Mouse (Mus musculus) limb, embryonic 13.5 days (tissue): Measurements from ENCODE around the gene Rrp1b. TPM values are rescaled to one million over a fixed set of nuclear protein-coding genes. Genes with fewer than 3 reads are reported as not detected.

Experiments used
- ATAC-seq: fragments of 200-750 bp; cut with Nextera tagmentation; 2 replicates; pipeline ENCODE4 v1.8.0; 2017; ENCODE audit warnings: low read depth, moderate number of reproducible peaks, moderate TSS enrichment; ENCODE audit not compliant: low FRiP score
- H3K27ac ChIP-seq: fragments of 300-500 bp; sonication (generic); 2 replicates; pipeline ENCODE4 v1.5.1; 2015; ENCODE audit warnings: inconsistent platforms, mild to moderate bottlenecking, moderate library complexity
- H3K27me3 ChIP-seq: fragments of 300-500 bp; sonication (generic); 2 replicates; pipeline ENCODE4 v1.6.1; 2015; ENCODE audit warnings: mild to moderate bottlenecking, inconsistent platforms
- H3K36me3 ChIP-seq: fragments of 300-500 bp; sonication (generic); 2 replicates; pipeline ENCODE4 v1.6.1; 2015; ENCODE audit warnings: inconsistent platforms, mild to moderate bottlenecking, moderate library complexity
- H3K4me1 ChIP-seq: fragments of 300-500 bp; sonication (generic); 2 replicates; pipeline ENCODE4 v1.6.1; 2015; ENCODE audit warnings: inconsistent platforms
- H3K4me2 ChIP-seq: fragments of 300-500 bp; sonication (generic); replicated peaks from 2 replicates; pipeline ENCODE4 v1.6.1; 2015; ENCODE audit warnings: inconsistent platforms, mild to moderate bottlenecking, moderate library complexity
- H3K4me3 ChIP-seq: fragments of 300-500 bp; sonication (generic); 2 replicates; pipeline ENCODE4 v1.5.1; 2015; ENCODE audit warnings: moderate library complexity, mild to moderate bottlenecking, inconsistent platforms
- H3K9ac ChIP-seq: fragments of 300-500 bp; sonication (generic); 2 replicates; pipeline ENCODE4 v1.6.1; 2015; ENCODE audit warnings: mild to moderate bottlenecking, inconsistent platforms
- H3K9me3 ChIP-seq: fragments of 300-500 bp; sonication (generic); 2 replicates; pipeline ENCODE4 v1.6.1; 2016; ENCODE audit warnings: inconsistent platforms
- WGBS: fragments of 180-500 bp; shearing (Covaris S2); methylation state at CpG from one replicate; pipeline ENCODE4 v1.1.7; 2015; 5-methylcytosine and 5-hydroxymethylcytosine counted together
- polyA plus RNA-seq: library from polyadenylated mRNA; unstranded; fragments of >200 nt; fragmentation: Nextera tagmentation; extraction: Ambion mirVana; gene quantifications from 2 replicates; pipeline ENCODE4 v1.2.1, GENCODE M21; 2015

Rrp1b gene
- polyA plus RNA-seq, 1 experiment from 2014 or later, result 87.2 TPM

DNA sequence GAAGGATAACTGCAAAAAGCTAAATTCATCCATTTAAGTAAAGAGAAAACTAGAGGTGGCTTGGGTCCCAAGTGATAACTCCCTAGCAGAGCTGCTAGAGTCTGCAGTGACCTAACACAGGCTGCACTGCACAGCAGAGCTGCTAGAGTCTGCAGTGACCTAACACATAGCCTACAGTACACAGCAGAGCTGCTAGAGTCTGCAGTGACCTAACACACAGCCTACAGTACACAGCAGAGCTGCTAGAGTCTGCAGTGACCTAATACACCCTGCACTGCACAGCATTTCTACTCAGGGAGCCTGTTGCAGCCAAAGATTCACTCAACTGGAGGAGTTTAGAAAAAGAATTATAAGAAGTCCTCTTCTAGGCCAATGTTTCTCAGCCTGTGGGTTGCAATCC lies 22.2 kb upstream of the Rrp1b start:
- no peaks in the 10 kb centered on the region for H3K36me3 ChIP-seq
- H3K9ac ChIP-seq, result no peak overlapping the region
- peaks cover 8% of the 10 kb centered on the region; the same call in 1 of the 2 replicates for H3K4me1 ChIP-seq
- no peak overlapping the region for H3K4me3 ChIP-seq
- no peaks in the 10 kb centered on the region for H3K27me3 ChIP-seq
- no peaks in the 10 kb centered on the region for H3K9me3 ChIP-seq
- no peak overlapping the region for H3K4me2 ChIP-seq
- H3K27ac ChIP-seq, result no peak overlapping the region
- no peak for ATAC-seq

DNA sequence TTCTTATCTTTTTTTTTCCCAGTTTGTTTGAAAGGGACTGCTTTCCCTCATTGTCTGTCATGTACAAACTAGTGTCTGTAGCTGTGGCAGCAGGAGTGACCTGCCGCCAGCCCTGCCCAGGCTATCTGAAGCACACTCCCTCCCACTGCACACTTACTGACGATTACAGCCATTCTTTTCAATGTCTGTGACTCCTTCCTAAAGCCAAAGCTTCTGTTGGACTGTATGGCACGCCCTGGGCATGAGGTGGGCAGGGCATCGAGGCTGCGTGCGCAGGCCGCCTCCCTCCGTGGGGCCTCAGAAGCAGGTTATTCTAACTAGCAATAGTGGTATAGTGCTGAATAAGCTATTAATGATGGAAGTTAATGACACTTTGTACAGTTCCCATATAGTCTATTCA lies 19.4 kb upstream of the Rrp1b start:
- H3K4me2 ChIP-seq, result no peak overlapping the region
- no peak overlapping the region for H3K9ac ChIP-seq
- H3K27me3 ChIP-seq, result no peaks in the 10 kb centered on the region
- no peak overlapping the region for H3K27ac ChIP-seq
- ATAC-seq, result no peak
- WGBS, result 88% methylated on average over 8 of the region's 8 CpGs
- no peak overlapping the region for H3K4me3 ChIP-seq
- no peaks in the 10 kb centered on the region for H3K9me3 ChIP-seq
- H3K4me1 ChIP-seq, result peaks cover 8% of the 10 kb centered on the region; the same call in 1 of the 2 replicates
- no peaks in the 10 kb centered on the region for H3K36me3 ChIP-seq

DNA sequence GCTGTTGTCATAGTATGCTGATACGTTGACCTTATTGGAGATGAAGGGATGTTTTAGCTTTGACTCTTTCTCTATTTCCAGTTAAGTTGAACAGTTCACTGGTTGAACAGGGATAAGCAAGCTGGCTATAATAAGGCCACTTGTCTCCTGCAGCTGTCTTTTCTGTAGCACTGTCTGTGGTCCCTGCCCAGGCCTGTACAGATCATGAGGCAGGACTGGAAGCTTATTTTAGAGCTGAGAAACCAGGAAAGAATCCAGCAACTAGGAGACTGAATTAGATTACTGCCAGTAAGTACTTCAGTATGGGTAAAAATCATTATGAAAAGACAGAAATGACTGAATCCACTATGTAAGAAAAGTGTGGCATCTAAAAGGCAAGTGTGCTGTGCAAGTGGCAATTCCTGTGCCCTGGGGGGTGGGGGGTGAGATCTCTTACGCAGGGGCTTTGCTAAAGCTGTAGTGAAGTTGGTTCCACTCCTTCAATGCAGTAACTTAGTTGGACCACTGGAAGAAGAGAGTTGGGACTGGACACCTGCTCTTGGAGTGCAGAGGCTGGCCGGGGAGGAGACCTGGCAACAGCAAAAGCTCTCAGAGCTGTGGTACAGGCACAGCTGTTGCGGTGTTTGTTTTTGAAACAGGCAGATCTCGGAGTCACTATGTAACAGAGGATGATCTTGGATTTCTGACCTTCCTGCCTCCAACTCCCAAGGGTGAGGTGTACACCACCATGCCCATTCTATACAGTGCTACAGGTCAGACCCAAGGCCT lies 17.6 kb upstream of the Rrp1b start:
- no peak for ATAC-seq
- 80% methylated on average over 5 of the region's 5 CpGs for WGBS

DNA sequence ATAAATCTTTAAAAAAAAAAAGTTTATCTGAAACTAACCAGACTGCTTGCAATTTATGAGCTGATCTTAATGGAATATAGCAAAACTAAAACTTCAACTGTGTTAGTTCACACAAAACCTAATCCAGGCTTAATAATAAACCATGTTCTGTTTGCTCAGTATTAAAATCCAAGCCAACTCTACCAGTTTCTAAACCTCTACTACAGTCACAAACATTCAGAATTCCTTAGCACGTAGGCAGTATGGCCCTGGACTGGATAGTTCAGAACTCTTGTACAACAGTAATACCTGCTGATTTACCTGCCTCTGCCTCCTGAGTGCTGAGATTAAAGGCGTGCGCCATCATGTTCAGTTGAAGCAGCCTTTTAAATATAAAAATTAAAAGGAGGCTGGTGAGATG lies 13.9 kb upstream of the Rrp1b start:
- no peak overlapping the region for H3K4me2 ChIP-seq
- no peaks in the 10 kb centered on the region for H3K27me3 ChIP-seq

More for the DNA sequence above, 17.6 kb upstream of the Rrp1b start:
- Histone ChIP-seq H3K9ac (no peak overlapping the region), H3K27me3 (no peaks in the 10 kb centered on the region), H3K36me3 (no peaks in the 10 kb centered on the region), H3K4me1 (0 out of 2 replicates have a peak, but pooled peaks cover 7% of the 10 kb centered on the region), H3K4me2 (no peak overlapping the region), H3K9me3 (no peaks in the 10 kb centered on the region), H3K27ac (no peak overlapping the region), H3K4me3 (no peak overlapping the region)

DNA sequence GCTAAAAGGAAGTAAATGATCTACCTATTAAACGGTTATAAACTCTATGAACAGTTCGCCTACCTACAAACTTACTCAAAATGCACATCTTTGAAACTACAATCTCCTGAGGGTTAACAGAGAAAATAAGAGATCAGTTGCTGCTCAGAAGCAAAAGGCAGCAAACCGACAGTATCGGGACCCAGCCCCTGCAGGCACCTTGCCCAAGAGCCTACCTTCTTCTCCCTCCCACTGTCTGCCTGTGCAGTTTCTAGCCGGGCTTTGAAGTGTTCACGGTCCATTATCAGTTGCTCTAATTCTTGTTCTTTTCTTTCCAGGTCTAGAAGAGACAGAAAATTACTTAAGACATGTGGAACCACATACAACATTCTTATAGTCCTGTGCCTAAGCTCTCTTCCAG lies 13.3 kb upstream of the Rrp1b start:
- H3K9ac ChIP-seq, result no peak overlapping the region
- H3K36me3 ChIP-seq, result no peaks in the 10 kb centered on the region
- WGBS, result 81% methylated on average over 6 of the region's 6 CpGs
- H3K27ac ChIP-seq, result no peak overlapping the region
- no peaks in the 10 kb centered on the region for H3K9me3 ChIP-seq
- H3K4me1 ChIP-seq, result peaks cover 13% of the 10 kb centered on the region
- no peak overlapping the region for H3K4me3 ChIP-seq
- H3K4me2 ChIP-seq, result no peak overlapping the region
- no peaks in the 10 kb centered on the region for H3K27me3 ChIP-seq
- ATAC-seq, result no peak

More for the DNA sequence above, 13.9 kb upstream of the Rrp1b start:
- no peak for ATAC-seq
- no peaks in the 10 kb centered on the region for H3K36me3 ChIP-seq
- H3K4me3 ChIP-seq, result no peak overlapping the region
- H3K9ac ChIP-seq, result no peak overlapping the region
- no peaks in the 10 kb centered on the region for H3K9me3 ChIP-seq
- peaks cover 13% of the 10 kb centered on the region for H3K4me1 ChIP-seq
- H3K27ac ChIP-seq, result no peak overlapping the region
- WGBS, result 92% methylated on average over 3 of the region's 3 CpGs

DNA sequence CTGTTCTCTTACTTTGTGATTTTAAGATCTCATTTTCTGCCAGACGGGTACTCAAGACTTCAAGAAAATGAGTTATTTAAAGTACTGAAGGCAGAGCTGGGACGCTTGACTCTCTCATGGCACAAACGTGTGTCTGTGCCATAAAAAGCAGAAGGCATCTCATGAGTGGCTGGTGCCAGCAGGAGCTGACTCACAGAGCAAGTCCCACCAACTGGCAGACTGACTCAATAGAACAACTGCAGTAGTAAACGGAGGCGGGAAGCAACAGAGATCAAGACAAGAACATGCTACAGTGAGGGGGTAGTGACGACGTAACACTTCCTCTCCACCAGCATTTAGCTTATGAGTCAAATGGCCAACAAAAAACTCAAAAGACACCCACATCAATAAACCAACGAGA lies 12.8 kb upstream of the Rrp1b start:
- H3K4me1 ChIP-seq, result peaks cover 13% of the 10 kb centered on the region
- no peaks in the 10 kb centered on the region for H3K9me3 ChIP-seq
- H3K4me2 ChIP-seq, result no peak overlapping the region
- 59% methylated on average over 8 of the region's 8 CpGs for WGBS
- H3K4me3 ChIP-seq, result no peak overlapping the region
- H3K9ac ChIP-seq, result no peak overlapping the region
- no peak for ATAC-seq
- no peaks in the 10 kb centered on the region for H3K36me3 ChIP-seq
- H3K27me3 ChIP-seq, result no peaks in the 10 kb centered on the region
- no peak overlapping the region for H3K27ac ChIP-seq

DNA sequence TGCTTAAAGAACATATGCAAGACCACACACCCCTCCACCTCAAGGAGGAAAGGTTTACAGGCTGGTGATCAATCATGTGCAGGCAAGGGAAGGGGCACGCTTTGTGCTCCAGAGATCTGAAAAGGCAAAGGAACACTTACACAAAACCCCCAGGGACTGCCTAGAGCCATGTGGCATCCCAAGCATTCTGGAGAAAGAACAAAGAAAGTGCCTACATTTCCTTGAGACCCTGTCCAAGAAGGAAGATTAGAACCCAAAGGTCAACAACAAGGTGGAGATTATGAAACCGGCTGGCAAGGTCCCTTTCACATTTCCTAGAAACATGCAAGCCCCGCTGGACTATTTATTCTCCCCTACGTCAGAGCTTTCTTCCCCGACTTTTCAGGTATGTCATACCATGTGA lies 11.2 kb upstream of the Rrp1b start:
- H3K9ac ChIP-seq, result no peak overlapping the region
- ATAC-seq, result no peak
- H3K9me3 ChIP-seq, result no peaks in the 10 kb centered on the region
- H3K27me3 ChIP-seq, result no peaks in the 10 kb centered on the region
- H3K4me3 ChIP-seq, result no peak overlapping the region
- no peak overlapping the region for H3K4me2 ChIP-seq
- H3K27ac ChIP-seq, result no peak overlapping the region; the same call in 1 of the 2 replicates
- no peaks in the 10 kb centered on the region for H3K36me3 ChIP-seq
- H3K4me1 ChIP-seq, result peaks cover 13% of the 10 kb centered on the region
- 43% methylated on average over 5 of the region's 5 CpGs for WGBS

DNA sequence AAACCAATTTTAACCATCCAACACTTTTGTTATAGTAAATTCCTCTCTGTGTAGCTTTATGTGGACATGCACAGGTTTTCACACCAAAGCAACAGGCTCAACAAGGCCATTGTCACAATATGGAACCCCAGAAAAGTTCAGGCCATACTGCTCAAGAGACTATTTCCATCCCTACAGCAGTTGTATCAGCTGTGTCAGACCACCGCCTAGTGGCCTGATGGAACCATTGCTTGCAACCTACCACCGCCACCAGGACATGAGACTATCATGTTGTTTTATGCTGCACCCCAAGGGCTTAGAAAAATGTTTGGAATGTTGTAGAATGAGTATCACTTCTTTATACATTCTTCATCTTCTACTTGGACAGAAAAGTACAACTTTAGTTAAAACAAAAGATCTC lies 10.5 kb upstream of the Rrp1b start:
- Histone ChIP-seq H3K36me3 (no peaks in the 10 kb centered on the region), H3K9me3 (no peaks in the 10 kb centered on the region), H3K27ac (no peak overlapping the region), H3K27me3 (no peaks in the 10 kb centered on the region), H3K4me3 (no peak overlapping the region), H3K4me1 (peaks cover 13% of the 10 kb centered on the region), H3K4me2 (no peak overlapping the region), H3K9ac (no peak overlapping the region)
- peak; percentile 71; the same call in 1 of the 2 replicates for ATAC-seq
- WGBS, result 11% methylated on average over 2 of the region's 2 CpGs

DNA sequence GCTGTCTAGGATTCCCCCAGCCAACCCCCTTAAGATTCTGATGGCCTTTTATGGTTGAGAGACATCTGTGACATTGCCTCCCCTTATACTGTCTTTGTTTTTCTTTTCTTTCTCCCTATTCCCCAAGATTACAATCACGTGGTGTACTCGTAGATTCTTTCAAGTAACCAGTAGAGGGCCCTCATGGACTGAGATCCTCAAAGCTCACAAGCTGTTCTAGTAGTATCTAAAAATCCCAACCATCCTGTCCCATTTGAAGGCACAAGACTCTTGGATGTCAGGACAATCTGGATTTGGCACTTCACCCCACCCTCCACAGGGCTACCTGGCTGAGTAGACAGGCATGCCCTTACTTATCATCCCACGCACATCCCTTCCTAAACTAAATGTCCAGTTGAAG lies 8.2 kb upstream of the Rrp1b start:
- Histone ChIP-seq H3K27ac (no peak overlapping the region), H3K9me3 (no peaks in the 10 kb centered on the region), H3K4me1 (peaks cover 13% of the 10 kb centered on the region), H3K4me3 (no peak overlapping the region), H3K9ac (no peak overlapping the region), H3K27me3 (no peaks in the 10 kb centered on the region), H3K4me2 (no peak overlapping the region), H3K36me3 (no peaks in the 10 kb centered on the region)
- no peak for ATAC-seq
- 30% methylated on average over 3 of the region's 3 CpGs for WGBS

DNA sequence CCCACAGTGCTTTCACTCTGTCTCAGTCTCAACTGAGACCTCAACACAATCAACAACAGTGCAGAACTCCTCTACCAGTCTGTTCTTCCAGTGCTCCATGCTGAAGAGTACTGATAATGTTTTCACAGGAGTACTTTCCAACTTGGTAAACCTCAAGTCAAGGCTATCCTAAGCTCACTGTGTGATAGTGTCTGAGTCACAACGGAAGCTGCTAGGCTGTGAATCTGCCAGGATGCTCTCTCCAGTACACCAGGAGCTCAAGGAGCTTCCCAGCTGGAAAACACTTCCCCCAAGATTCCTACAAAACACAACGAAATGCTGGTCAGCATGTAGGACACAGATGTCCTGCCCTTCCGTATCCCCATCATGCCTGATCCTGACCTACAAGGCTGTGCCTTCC lies 7.6 kb upstream of the Rrp1b start:
- Histone ChIP-seq H3K9me3 (no peaks in the 10 kb centered on the region), H3K4me1 (peaks cover 10% of the 10 kb centered on the region), H3K27ac (no peak overlapping the region), H3K4me2 (no peak overlapping the region), H3K36me3 (no peaks in the 10 kb centered on the region), H3K4me3 (no peak overlapping the region), H3K9ac (peak overlapping the region; percentile 39), H3K27me3 (no peaks in the 10 kb centered on the region)
- ATAC-seq, result no peak
- WGBS, result 83% methylated on average over 3 of the region's 3 CpGs

DNA sequence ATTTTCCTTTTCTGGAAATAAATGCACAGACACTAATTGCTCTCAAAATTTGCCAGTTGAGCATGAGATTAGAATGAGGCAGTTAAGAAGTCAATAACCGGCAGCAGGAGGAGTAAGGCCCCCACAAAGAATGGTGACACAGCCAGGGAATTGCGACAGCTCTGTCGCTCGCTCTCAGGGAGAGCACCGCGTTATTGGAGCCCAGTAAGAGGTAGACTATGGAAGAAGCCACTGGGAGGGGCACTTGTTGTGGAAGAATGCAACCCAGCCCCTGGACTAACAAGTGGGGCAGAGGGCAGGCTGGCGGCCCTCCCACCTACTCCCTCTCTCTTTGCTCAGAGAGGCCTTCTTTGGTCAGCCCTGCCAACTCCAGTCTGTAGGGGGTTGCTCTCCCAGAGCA lies 4.2 kb upstream of the Rrp1b start:
- Histone ChIP-seq H3K4me2 (no peak overlapping the region), H3K36me3 (no peaks in the 10 kb centered on the region), H3K4me1 (peaks cover 4% of the 10 kb centered on the region), H3K27me3 (no peaks in the 10 kb centered on the region), H3K9me3 (no peaks in the 10 kb centered on the region), H3K4me3 (no peak overlapping the region), H3K27ac (no peak overlapping the region), H3K9ac (no peak overlapping the region)
- WGBS, result 58% methylated on average over 7 of the region's 7 CpGs
- no peak for ATAC-seq

DNA sequence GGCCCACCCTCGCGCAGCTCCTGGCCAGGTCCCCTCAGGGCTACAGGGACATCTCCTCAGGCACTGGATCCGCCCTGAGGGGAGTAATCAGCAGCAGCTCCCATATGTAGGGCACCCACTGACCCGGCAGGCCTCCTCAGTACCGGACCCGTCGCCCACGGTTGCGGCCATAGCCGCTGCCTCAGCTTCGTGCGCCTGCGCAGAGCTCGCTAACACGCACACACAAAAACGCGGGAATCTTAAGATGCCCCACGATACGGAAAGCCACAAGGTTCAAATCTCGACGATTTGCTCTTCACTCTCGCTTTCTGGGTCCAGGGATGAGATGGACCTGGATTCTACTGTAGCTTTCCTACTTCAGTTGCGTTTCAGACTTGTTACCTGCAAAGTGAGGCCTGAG lies 1.6 kb upstream of the Rrp1b start:
- H3K27me3 ChIP-seq, result no peaks in the 10 kb centered on the region
- no peaks in the 10 kb centered on the region; the same call in 1 of the 2 replicates for H3K36me3 ChIP-seq
- H3K27ac ChIP-seq, result no peak overlapping the region
- H3K4me3 ChIP-seq, result no peak overlapping the region
- H3K4me2 ChIP-seq, result no peak overlapping the region
- no peak for ATAC-seq
- 88% methylated on average over 23 of the region's 23 CpGs for WGBS
- no peaks in the 10 kb centered on the region for H3K9me3 ChIP-seq
- peaks cover 20% of the 10 kb centered on the region for H3K4me1 ChIP-seq
- H3K9ac ChIP-seq, result no peak overlapping the region
